Mouse (Mus musculus): ENCODE measurements at regions not wholly inside any gene's neighbourhood (a gene's known extent, or its start where the extent isn't known, plus 50 kb on each side); places are given as distances from the start of the nearest gene placed in this dataset.

- TF ChIP-seq POLR2A (IDR thresholded peaks at IDR 0.05; ENCODE audit: insufficient read depth, low read depth, low read length) (no peak), CTCF (IDR thresholded peaks at IDR 0.05) (no peak)
Observed at GRCm38 (mm10) chr2:114915025-114915690, 260.4 kb upstream of the Dph6 start.

Data from heart, adult 2 months (tissue).